Mouse (Mus musculus): ENCODE measurements around the gene Kif28. TPM values are rescaled to one million over a fixed set of nuclear protein-coding genes. Genes with fewer than 3 reads are reported as not detected.

Gene Kif28
- polyA plus RNA-seq (2015; fragmentation: Nextera tagmentation; extraction: Ambion mirVana) = not detected in 2 replicates

DNA sequence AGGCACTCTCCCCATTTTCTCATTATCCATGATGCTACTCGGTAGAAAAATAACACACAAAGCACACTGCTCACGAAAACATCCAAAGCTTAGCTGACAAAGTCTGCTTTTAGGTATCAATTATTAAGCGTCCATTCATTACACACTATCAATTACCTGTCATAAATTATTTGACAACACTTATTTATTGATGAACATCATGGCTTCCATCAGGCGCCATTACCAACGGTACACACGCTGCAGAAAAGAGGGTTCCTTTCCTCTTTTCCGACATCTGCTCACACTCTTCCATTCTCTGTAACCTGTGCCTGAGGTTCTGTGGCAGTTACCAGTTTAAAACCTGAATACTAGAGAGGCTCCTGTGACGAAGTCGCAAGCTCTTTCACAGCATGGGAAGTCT is at the start of gene Kif28:
TSS of gene Kif28 (minus strand) at position 101 of the 400 bp plus-strand sequence.
- no peak for ATAC-seq (ENCODE audit: insufficient read depth)
- Histone ChIP-seq H3K27me3 (no peaks in the 10 kb centered on the region), H3K36me3 (replicated peaks) (peaks cover 60% of the 10 kb centered on the region), H3K4me3 (replicated peaks) (no peak within 1 kb of the TSS), H3K4me1 (replicated peaks) (peaks cover 6% of the 10 kb centered on the region; the same call in 1 of the 2 replicates), H3K4me2 (no peak within 1 kb of the TSS), H3K27ac (replicated peaks) (no peak within 1 kb of the TSS), H3K9me3 (replicated peaks) (no peaks in the 10 kb centered on the region), H3K9ac (no peak within 1 kb of the TSS)
- 91% methylated on average over 9 of the region's 9 CpGs for WGBS (ENCODE audit: insufficient replicate concordance)

DNA sequence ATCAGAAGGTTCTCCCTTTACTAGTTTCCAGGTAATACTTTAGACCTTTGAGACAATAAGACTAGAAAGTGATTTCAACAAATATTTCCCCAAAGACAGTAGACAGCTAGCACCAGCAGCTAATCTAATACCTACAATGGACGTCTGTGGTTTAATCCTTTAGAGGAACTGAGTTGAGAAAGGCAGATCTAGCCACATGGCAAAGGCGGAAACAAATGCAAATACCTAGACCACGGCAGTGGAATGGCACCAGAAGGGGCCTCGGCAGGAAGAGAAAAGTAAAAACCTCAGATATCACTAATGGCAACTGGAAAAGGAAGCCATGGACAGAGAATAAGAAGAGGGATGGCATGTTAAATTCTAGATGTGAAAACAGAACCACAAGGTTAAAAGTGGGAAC is 42.2 kb upstream of the Kif28 start:
- no peaks in the 10 kb centered on the region for H3K9me3 ChIP-seq (replicated peaks)
- no peak overlapping the region for H3K4me2 ChIP-seq
- no peak overlapping the region for H3K27ac ChIP-seq (replicated peaks)
- H3K9ac ChIP-seq = no peak overlapping the region
- WGBS (ENCODE audit: insufficient replicate concordance) = 45% methylated on average over 4 of the region's 4 CpGs
- H3K4me1 ChIP-seq (replicated peaks) = no peaks in the 10 kb centered on the region
- ATAC-seq (ENCODE audit: insufficient read depth) = no peak
- no peak overlapping the region for H3K4me3 ChIP-seq (replicated peaks)
- H3K27me3 ChIP-seq = no peaks in the 10 kb centered on the region
- H3K36me3 ChIP-seq (replicated peaks) = peaks cover 92% of the 10 kb centered on the region

DNA sequence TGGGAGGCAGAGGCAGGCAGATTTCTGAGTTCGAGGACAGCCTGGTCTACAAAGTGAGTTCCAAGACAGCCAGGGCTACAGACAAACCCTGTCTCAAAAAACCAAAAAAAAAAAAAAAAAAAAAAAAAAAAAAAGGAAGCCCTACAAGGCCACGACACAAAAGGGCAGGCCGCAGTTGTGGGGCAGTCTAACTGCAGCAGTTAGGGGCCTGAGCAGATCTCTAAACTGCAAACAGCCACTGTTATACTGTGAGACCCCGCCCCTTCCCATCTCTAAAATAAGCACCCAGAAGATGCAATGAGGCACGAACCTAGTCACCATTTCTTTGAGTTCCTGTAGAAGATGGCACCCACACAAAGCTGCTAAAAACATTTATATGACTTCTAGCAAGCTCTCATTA is 40.4 kb upstream of the Kif28 start:
- ATAC-seq (ENCODE audit: insufficient read depth) = no peak
- Histone ChIP-seq H3K27ac (replicated peaks) (no peak overlapping the region), H3K4me2 (no peak overlapping the region), H3K9me3 (replicated peaks) (no peaks in the 10 kb centered on the region), H3K9ac (no peak overlapping the region), H3K4me3 (replicated peaks) (no peak overlapping the region), H3K36me3 (replicated peaks) (peaks cover 89% of the 10 kb centered on the region), H3K27me3 (no peaks in the 10 kb centered on the region), H3K4me1 (replicated peaks) (no peaks in the 10 kb centered on the region)
- WGBS (ENCODE audit: insufficient replicate concordance) = 77% methylated on average over 5 of the region's 5 CpGs

DNA sequence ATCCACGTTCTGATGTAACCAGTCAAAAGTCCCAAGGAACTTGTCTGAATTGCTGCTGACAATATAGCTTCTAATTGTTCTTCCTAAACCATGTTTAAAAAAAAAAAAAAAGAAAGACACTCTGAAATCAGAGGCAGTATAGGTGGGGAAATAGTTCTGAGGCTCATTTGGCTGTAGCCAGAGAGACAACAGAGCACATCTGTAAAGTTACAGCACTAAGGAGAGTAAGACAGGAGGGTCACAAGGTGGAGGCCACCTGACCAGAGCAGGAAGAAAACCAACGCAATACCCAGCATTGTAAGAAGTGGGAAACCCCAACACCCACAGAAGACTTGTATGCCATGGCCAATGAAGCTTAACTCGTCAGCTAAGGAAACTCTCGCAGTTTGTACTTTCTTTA is 39.0 kb upstream of the Kif28 start:
- Histone ChIP-seq H3K27me3 (no peaks in the 10 kb centered on the region), H3K4me2 (no peak overlapping the region), H3K9ac (no peak overlapping the region), H3K9me3 (replicated peaks) (no peaks in the 10 kb centered on the region), H3K36me3 (replicated peaks) (peaks cover 89% of the 10 kb centered on the region), H3K4me1 (replicated peaks) (no peaks in the 10 kb centered on the region), H3K27ac (replicated peaks) (no peak overlapping the region), H3K4me3 (replicated peaks) (no peak overlapping the region)
- no peak for ATAC-seq (ENCODE audit: insufficient read depth)
- WGBS (ENCODE audit: insufficient replicate concordance) = 86% methylated on average over 4 of the region's 4 CpGs

DNA sequence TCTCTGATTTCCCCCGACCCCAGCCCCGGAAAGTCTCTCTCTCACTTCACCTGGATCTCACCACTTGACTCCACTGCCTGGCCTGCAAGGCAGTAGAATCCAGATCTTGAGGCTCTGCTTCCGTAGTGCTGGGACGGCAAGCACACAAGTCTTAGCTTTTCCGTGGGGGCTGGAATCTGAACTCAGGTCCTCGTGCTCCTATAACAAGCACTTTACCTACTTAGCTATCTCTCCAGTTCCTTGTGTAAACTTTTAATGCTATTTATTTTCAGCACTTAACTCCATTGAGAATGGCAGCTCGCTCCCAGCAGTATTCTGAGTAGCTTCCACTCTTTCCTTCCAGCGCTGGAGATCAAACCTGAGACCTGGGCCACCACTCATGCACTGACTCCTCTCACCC is 31.8 kb upstream of the Kif28 start:
- Histone ChIP-seq H3K4me3 (replicated peaks) (no peak overlapping the region), H3K9me3 (replicated peaks) (no peaks in the 10 kb centered on the region), H3K27me3 (no peaks in the 10 kb centered on the region), H3K27ac (replicated peaks) (no peak overlapping the region), H3K9ac (no peak overlapping the region), H3K4me1 (replicated peaks) (no peaks in the 10 kb centered on the region), H3K36me3 (replicated peaks) (peaks cover 89% of the 10 kb centered on the region), H3K4me2 (no peak overlapping the region)
- WGBS (ENCODE audit: insufficient replicate concordance) = 90% methylated on average over 8 of the region's 8 CpGs
- ATAC-seq (ENCODE audit: insufficient read depth) = no peak

DNA sequence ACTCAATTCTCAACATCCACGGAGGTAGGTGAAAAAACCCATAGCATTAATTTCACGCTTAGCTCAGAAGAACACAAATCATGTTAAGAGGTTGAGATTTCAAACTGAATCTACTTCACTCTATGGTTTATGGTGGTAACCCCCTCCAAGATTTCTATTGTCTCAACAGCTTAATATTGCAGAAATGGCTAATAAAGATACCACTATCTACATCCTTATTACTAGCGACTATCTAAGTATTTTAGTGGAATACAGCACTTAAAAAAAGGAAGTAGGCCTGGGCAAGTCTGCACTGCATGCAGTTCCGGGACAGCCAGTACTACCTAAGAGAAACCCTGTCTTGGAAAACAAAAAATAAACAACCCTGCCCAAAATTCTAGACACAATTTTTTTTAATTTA is 15.5 kb upstream of the Kif28 start:
- WGBS (ENCODE audit: insufficient replicate concordance) = 83% methylated on average over 4 of the region's 4 CpGs
- Histone ChIP-seq H3K9ac (no peak overlapping the region), H3K36me3 (replicated peaks) (peaks cover 88% of the 10 kb centered on the region), H3K4me2 (no peak overlapping the region), H3K4me1 (replicated peaks) (no peaks in the 10 kb centered on the region), H3K9me3 (replicated peaks) (no peaks in the 10 kb centered on the region), H3K4me3 (replicated peaks) (no peak overlapping the region), H3K27ac (replicated peaks) (no peak overlapping the region), H3K27me3 (no peaks in the 10 kb centered on the region)
- ATAC-seq (ENCODE audit: insufficient read depth) = no peak

DNA sequence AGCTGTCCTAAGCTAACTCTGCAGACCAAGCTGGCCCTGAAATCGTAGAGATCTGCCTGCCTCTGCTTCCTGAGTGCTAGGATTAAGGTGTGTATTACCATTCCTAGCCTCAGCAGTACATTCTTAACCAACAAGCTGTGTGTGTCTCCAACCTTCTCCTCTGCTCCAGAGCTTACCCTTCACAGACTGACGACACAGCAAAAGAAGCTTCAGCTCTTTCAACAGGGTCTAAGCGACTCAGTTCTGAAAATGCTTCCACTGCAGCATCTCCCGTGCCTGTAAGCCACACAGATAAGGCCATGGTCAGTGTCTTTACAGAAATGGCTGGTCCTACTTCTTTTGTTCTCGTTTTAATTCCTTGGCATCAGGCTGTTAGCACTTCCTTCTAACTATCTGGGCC is 15.0 kb upstream of the Kif28 start:
- Histone ChIP-seq H3K4me3 (replicated peaks) (no peak overlapping the region), H3K4me1 (replicated peaks) (no peaks in the 10 kb centered on the region), H3K9me3 (replicated peaks) (no peaks in the 10 kb centered on the region), H3K9ac (no peak overlapping the region), H3K4me2 (no peak overlapping the region), H3K36me3 (replicated peaks) (peaks cover 89% of the 10 kb centered on the region), H3K27ac (replicated peaks) (no peak overlapping the region), H3K27me3 (no peaks in the 10 kb centered on the region)
- WGBS (ENCODE audit: insufficient replicate concordance) = 78% methylated on average over 5 of the region's 5 CpGs
- no peak for ATAC-seq (ENCODE audit: insufficient read depth)

DNA sequence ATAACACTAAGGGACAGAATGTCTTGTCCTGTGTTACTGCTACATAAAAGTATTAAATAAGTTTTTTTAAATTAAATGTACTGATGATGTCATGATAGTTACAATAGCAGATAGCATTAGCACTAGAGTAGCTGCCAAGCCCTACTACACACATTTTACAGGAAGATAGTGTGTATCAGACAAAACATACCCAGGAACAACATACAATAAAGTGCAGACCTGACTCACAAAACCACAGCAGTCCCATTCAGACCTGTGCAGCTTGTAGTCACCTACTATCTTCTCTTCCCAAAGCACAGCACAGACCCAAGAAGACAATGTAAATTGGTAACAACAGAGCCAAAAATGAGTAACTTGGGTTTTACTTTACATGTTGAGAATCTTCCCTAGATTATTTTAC is 11.4 kb upstream of the Kif28 start:
- Histone ChIP-seq H3K4me2 (no peak overlapping the region), H3K27ac (replicated peaks) (no peak overlapping the region), H3K27me3 (no peaks in the 10 kb centered on the region), H3K4me1 (replicated peaks) (no peaks in the 10 kb centered on the region), H3K36me3 (replicated peaks) (peaks cover 85% of the 10 kb centered on the region), H3K9ac (no peak overlapping the region), H3K9me3 (replicated peaks) (no peaks in the 10 kb centered on the region), H3K4me3 (replicated peaks) (no peak overlapping the region)
- ATAC-seq (ENCODE audit: insufficient read depth) = no peak

DNA sequence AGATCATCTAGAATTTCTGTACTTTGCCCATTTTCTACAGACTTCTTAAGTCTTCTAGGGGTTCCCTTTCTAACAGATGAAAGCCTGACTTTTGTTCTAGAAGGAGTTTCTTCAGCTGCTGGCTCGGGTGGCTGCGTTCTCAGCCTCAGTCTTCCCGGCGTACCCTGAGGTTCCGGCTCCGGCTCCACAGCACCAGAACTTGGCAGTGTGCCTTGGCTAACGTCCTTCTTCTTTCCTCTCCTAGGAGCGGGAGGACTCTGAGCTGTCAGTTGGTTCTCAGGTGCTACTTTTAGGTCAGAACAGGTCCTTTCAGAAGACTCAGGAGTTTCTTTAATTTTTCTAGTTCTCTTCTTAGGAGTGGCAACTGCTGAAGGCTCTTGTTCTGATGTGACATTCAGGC is 7.9 kb upstream of the Kif28 start:
- Histone ChIP-seq H3K4me3 (replicated peaks) (no peak overlapping the region), H3K27me3 (no peaks in the 10 kb centered on the region), H3K27ac (replicated peaks) (no peak overlapping the region), H3K9ac (no peak overlapping the region), H3K36me3 (replicated peaks) (peaks cover 87% of the 10 kb centered on the region), H3K4me2 (no peak overlapping the region), H3K4me1 (replicated peaks) (no peaks in the 10 kb centered on the region), H3K9me3 (replicated peaks) (no peaks in the 10 kb centered on the region)
- 84% methylated on average over 8 of the region's 8 CpGs for WGBS (ENCODE audit: insufficient replicate concordance)
- ATAC-seq (ENCODE audit: insufficient read depth) = no peak

DNA sequence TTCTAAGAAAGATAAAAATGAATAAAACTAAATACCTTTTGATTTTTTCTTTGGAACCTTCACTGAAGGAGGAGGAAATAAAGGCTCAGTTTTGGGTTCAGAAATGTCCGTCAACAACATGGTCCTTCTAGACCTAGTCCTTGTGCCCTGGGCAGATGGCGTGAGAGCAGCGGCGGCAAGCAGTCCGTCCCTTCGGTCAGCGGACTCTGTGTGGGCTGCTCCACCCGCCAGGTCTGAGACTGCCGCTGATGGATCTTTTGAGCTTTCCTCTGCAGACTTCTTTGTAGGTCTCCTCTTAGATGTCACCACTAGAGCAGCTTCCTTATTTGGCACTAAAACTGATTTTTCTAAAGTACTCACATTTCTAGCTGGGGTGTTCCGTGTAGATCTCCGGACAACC is 7.2 kb upstream of the Kif28 start:
- Histone ChIP-seq H3K9ac (no peak overlapping the region), H3K4me3 (replicated peaks) (no peak overlapping the region), H3K9me3 (replicated peaks) (no peaks in the 10 kb centered on the region), H3K27me3 (no peaks in the 10 kb centered on the region), H3K4me1 (replicated peaks) (no peaks in the 10 kb centered on the region), H3K27ac (replicated peaks) (no peak overlapping the region), H3K36me3 (replicated peaks) (peaks cover 87% of the 10 kb centered on the region), H3K4me2 (no peak overlapping the region)
- 92% methylated on average over 11 of the region's 11 CpGs for WGBS (ENCODE audit: insufficient replicate concordance)
- no peak for ATAC-seq (ENCODE audit: insufficient read depth)

DNA sequence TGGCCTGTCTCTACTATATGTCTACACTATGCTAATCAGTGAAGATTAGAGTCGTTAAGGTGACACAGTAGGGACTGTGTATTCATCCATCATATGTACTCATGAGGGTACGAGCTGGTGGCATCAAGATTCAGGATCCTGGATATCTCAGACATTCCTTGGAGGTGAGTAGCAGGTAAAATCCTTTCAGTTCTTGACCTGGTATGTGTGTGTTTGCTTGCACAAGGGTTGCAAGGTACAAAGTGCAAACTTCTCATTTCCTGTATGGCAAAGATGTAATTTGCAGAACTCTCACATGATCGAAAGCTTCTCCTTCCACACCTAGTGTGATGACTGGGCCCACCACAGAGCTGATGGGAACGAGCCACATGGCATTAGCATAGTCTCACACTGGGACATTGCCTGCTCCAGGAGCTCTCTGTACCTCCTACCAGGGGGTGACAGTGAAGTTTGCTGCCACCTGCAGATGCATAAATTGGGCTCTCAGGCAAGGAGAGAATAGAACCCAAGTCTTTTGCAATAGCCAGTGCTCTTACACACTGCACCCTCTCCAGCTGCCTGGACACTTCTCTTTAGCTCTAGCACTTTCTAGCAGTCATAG is 1.4 kb downstream of the Kif28 start:
- H3K27ac ChIP-seq (replicated peaks) = no peak overlapping the region
- peaks cover 46% of the 10 kb centered on the region for H3K36me3 ChIP-seq (replicated peaks)
- no peak overlapping the region for H3K9ac ChIP-seq
- H3K4me3 ChIP-seq (replicated peaks) = no peak overlapping the region
- ATAC-seq (ENCODE audit: insufficient read depth) = 0 out of 2 replicates have a peak, but pooled peaks have one; percentile 23
- H3K4me1 ChIP-seq (replicated peaks) = peaks cover 6% of the 10 kb centered on the region; the same call in 1 of the 2 replicates
- no peak overlapping the region for H3K4me2 ChIP-seq
- no peaks in the 10 kb centered on the region for H3K27me3 ChIP-seq
- 66% methylated on average over 4 of the region's 4 CpGs for WGBS (ENCODE audit: insufficient replicate concordance)
- no peaks in the 10 kb centered on the region for H3K9me3 ChIP-seq (replicated peaks)

DNA sequence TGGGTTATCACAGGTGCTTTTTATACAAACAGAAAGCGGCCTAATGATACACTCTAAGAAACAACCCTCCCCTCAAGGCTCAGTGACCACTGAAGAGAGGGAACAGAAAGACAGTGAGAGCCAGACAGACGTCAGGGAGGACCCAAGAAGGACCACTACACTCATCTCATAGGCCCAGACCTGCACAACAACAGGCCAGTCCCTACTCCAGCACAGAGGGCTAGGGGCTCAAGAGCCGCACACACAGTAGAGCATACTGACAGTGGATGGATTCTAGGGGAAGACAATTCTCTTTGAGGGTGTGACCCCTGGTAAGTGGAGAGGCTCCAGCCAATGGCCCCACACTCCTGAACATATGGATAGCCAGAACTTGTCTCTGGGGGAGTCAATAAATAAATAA is 8.6 kb downstream of the Kif28 start:
- WGBS (ENCODE audit: insufficient replicate concordance) = 53% methylated on average over 3 of the region's 3 CpGs

More for the DNA sequence above, 8.6 kb downstream of the Kif28 start:
- H3K4me2 ChIP-seq = no peak overlapping the region
- ATAC-seq (ENCODE audit: insufficient read depth) = no peak
- no peaks in the 10 kb centered on the region for H3K9me3 ChIP-seq (replicated peaks)
- H3K27ac ChIP-seq (replicated peaks) = no peak overlapping the region
- 0 out of 2 replicates have a peak, but pooled peaks cover 3% of the 10 kb centered on the region for H3K27me3 ChIP-seq
- H3K4me1 ChIP-seq (replicated peaks) = no peaks in the 10 kb centered on the region
- H3K4me3 ChIP-seq (replicated peaks) = no peak overlapping the region
- no peak overlapping the region for H3K9ac ChIP-seq
- no peaks in the 10 kb centered on the region for H3K36me3 ChIP-seq (replicated peaks)

Data from liver, embryonic 15.5 days (tissue).